Mouse (Mus musculus): ENCODE results near the gene A230050P20Rik. TPM values are rescaled to one million over a fixed set of nuclear protein-coding genes. Genes with fewer than 3 reads are reported as not detected.
"Not testable (repeated sequence)": the region's sequence is repeated elsewhere in the genome, so short reads cannot be mapped to it uniquely, and the experiment has no call there.

Gene A230050P20Rik
- polyA plus RNA-seq (2014; fragmentation: Nextera tagmentation; extraction: Ambion mirVana) = 6.1 and 7.8 TPM in 2 replicates

DNA sequence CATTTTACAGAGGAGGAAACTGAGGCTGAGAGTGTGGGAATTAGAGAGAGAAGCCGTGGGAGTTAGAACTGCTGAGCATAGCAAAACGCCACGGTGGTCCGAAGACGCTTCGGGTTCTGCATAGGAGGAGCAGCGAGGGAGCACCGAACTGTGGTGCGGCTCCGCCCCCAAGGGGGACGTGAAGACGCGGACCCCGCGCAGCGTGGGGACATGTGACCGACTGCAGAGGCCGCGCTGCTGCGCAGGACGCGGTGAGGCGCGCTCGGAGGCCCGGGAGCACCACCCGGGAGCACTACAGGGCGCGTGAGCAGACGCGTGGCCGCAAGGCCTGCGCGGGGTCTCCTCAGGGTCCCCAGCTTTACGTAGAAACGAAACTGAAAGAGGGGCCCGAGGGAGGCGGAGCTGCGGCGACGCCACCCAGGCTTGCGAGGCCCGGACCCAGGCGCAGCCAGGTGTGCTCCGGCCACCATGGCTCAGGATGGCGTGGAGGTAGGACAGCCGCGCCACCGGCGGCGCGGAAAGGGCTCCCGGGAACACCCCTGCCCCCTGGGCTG is at the start of gene A230050P20Rik:
Gene A230050P20Rik (plus strand): TSS at position 195 of the 554 bp plus-strand sequence.
- Histone ChIP-seq H3K9ac (ENCODE audit: low read depth, low read length) (peak within 1 kb of the TSS; percentile 14), H3K27me3 (ENCODE audit: control insufficient read depth, insufficient read depth, low read length) (peaks cover 33% of the 10 kb centered on the region)
- peak; percentile 58; the same call in 1 of the 2 replicates for ATAC-seq (ENCODE audit: low FRiP score, low TSS enrichment)

DNA sequence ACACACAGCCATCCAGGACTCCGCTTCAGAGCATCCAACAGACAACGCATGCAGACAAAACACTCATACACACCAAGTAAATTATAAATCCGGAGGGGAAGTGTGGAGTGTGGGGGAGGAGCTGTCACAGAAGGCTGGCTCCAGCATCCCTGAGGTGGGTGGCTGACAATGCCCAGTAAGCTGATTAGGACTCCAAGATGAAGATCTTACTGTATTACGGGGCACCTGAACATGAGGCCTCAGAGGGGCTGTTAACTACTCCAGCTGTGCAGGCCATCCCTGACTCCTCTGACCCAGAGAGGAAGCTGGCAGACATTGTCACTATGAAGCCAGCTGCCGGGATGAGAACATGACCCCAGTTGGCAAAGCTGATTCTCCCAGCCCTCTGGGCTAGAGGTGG is 48.4 kb upstream of the A230050P20Rik start:
- Histone ChIP-seq H3K36me3 (ENCODE audit: control insufficient read depth, insufficient read depth, low read length) (no peaks in the 10 kb centered on the region), H3K4me1 (ENCODE audit: control insufficient read depth, insufficient read depth, low read length) (0 out of 2 replicates have a peak, but pooled peaks cover under 1% of the 10 kb centered on the region), H3K4me2 (replicated peaks; ENCODE audit: low read depth, low read length) (no peak overlapping the region), H3K9ac (ENCODE audit: low read depth, low read length) (no peak overlapping the region), H3K27ac (ENCODE audit: low read depth, low read length) (no peak overlapping the region), H3K9me3 (ENCODE audit: control insufficient read depth, low read length) (no peaks in the 10 kb centered on the region), H3K4me3 (ENCODE audit: low read length) (no peak overlapping the region), H3K27me3 (ENCODE audit: control insufficient read depth, insufficient read depth, low read length) (no peaks in the 10 kb centered on the region)
- ATAC-seq (ENCODE audit: low FRiP score, low TSS enrichment) = no peak
- 64% methylated on average over 5 of the region's 5 CpGs for WGBS

More for the DNA sequence above, at the start of gene A230050P20Rik:
- Histone ChIP-seq H3K36me3 (ENCODE audit: control insufficient read depth, insufficient read depth, low read length) (no peaks in the 10 kb centered on the region), H3K9me3 (ENCODE audit: control insufficient read depth, low read length) (no peaks in the 10 kb centered on the region), H3K4me2 (replicated peaks; ENCODE audit: low read depth, low read length) (peak within 1 kb of the TSS; percentile 65), H3K27ac (ENCODE audit: low read depth, low read length) (no peak within 1 kb of the TSS), H3K4me1 (ENCODE audit: control insufficient read depth, insufficient read depth, low read length) (0 out of 2 replicates have a peak, but pooled peaks cover 3% of the 10 kb centered on the region), H3K4me3 (ENCODE audit: low read length) (peak within 1 kb of the TSS; percentile 50)
- 8% methylated on average over 53 of the region's 53 CpGs for WGBS

DNA sequence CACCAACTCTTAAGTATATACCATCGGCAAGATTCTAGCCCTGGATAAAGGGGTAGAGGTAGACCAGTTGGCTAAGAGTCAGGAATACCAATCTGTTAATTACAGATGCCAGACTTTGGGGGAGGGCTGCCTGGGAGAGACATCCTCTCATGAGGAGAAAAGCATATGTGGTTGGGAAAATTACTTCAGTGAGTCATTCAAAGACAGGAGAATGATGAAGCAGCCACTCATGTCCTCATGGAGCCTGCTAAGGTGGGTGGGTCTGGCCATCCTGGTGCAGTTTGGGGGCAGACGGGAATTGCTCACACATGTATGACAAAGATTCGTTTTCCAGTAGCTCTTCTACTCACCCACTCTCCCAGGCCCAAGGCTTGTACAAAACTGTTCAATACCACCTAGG is 45.6 kb upstream of the A230050P20Rik start:
- 85% methylated on average over 3 of the region's 3 CpGs for WGBS
- no peaks in the 10 kb centered on the region for H3K4me1 ChIP-seq (ENCODE audit: control insufficient read depth, insufficient read depth, low read length)
- H3K9ac ChIP-seq (ENCODE audit: low read depth, low read length) = no peak overlapping the region
- no peaks in the 10 kb centered on the region for H3K36me3 ChIP-seq (ENCODE audit: control insufficient read depth, insufficient read depth, low read length)
- H3K9me3 ChIP-seq (ENCODE audit: control insufficient read depth, low read length) = no peaks in the 10 kb centered on the region
- ATAC-seq (ENCODE audit: low FRiP score, low TSS enrichment) = no peak
- H3K27ac ChIP-seq (ENCODE audit: low read depth, low read length) = no peak overlapping the region
- H3K4me3 ChIP-seq (ENCODE audit: low read length) = no peak overlapping the region
- no peak overlapping the region for H3K4me2 ChIP-seq (replicated peaks; ENCODE audit: low read depth, low read length)
- no peaks in the 10 kb centered on the region for H3K27me3 ChIP-seq (ENCODE audit: control insufficient read depth, insufficient read depth, low read length)

DNA sequence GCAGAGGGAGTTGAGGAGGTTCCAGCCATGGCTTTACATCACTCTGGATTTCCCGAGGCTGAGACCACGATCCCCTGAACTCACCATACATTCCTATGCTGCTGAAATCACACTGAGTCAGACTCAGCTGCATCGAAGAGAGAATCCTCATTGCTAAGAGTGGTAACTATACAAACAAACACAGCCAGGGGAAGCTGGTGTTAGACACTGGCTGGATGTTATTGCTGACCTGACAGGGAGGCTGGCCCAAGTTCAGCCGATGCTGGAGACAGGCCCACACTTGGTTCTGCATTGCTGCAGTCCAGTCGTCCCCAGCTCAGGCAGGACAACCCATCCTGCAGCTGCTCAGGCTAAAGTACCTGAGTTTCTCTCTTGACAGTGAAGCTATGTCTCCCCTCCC is 42.7 kb upstream of the A230050P20Rik start:
- H3K4me2 ChIP-seq (replicated peaks; ENCODE audit: low read depth, low read length) = no peak overlapping the region
- H3K4me1 ChIP-seq (ENCODE audit: control insufficient read depth, insufficient read depth, low read length) = no peaks in the 10 kb centered on the region
- H3K27ac ChIP-seq (ENCODE audit: low read depth, low read length) = no peak overlapping the region
- H3K27me3 ChIP-seq (ENCODE audit: control insufficient read depth, insufficient read depth, low read length) = no peaks in the 10 kb centered on the region
- H3K36me3 ChIP-seq (ENCODE audit: control insufficient read depth, insufficient read depth, low read length) = no peaks in the 10 kb centered on the region
- 56% methylated on average over 5 of the region's 5 CpGs for WGBS
- no peaks in the 10 kb centered on the region for H3K9me3 ChIP-seq (ENCODE audit: control insufficient read depth, low read length)
- no peak overlapping the region for H3K4me3 ChIP-seq (ENCODE audit: low read length)
- no peak for ATAC-seq (ENCODE audit: low FRiP score, low TSS enrichment)
- no peak overlapping the region for H3K9ac ChIP-seq (ENCODE audit: low read depth, low read length)

DNA sequence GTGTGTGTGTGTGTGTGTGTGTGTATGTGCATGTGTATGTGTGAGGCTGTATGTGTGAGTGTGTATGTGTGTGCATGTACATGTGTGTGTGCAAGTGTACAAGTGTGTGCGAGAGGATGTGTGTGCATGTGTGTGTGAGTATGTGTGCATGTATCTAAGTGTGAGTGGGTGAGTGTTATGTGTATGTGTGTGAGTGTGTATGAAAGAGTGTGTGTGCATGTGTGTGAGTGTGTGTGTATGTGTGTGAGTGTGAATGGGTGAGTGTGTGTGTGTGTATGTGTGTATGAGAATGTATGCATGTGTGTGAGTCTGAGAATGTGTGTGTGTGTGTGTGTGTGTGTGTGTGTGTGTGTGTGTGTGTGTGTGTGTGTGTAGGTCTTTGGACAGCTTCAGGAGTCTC is 40.3 kb upstream of the A230050P20Rik start:
- no peak overlapping the region for H3K4me3 ChIP-seq (ENCODE audit: low read length)
- no peaks in the 10 kb centered on the region for H3K27me3 ChIP-seq (ENCODE audit: control insufficient read depth, insufficient read depth, low read length)
- 100% methylated on average over 1 of the region's 1 CpGs for WGBS
- no peak overlapping the region for H3K27ac ChIP-seq (ENCODE audit: low read depth, low read length)
- H3K9me3 ChIP-seq (ENCODE audit: control insufficient read depth, low read length) = no peaks in the 10 kb centered on the region
- H3K36me3 ChIP-seq (ENCODE audit: control insufficient read depth, insufficient read depth, low read length) = no peaks in the 10 kb centered on the region
- H3K4me2 ChIP-seq (replicated peaks; ENCODE audit: low read depth, low read length) = no peak overlapping the region
- no peaks in the 10 kb centered on the region for H3K4me1 ChIP-seq (ENCODE audit: control insufficient read depth, insufficient read depth, low read length)
- no peak overlapping the region for H3K9ac ChIP-seq (ENCODE audit: low read depth, low read length)
- ATAC-seq (ENCODE audit: low FRiP score, low TSS enrichment) = no peak

DNA sequence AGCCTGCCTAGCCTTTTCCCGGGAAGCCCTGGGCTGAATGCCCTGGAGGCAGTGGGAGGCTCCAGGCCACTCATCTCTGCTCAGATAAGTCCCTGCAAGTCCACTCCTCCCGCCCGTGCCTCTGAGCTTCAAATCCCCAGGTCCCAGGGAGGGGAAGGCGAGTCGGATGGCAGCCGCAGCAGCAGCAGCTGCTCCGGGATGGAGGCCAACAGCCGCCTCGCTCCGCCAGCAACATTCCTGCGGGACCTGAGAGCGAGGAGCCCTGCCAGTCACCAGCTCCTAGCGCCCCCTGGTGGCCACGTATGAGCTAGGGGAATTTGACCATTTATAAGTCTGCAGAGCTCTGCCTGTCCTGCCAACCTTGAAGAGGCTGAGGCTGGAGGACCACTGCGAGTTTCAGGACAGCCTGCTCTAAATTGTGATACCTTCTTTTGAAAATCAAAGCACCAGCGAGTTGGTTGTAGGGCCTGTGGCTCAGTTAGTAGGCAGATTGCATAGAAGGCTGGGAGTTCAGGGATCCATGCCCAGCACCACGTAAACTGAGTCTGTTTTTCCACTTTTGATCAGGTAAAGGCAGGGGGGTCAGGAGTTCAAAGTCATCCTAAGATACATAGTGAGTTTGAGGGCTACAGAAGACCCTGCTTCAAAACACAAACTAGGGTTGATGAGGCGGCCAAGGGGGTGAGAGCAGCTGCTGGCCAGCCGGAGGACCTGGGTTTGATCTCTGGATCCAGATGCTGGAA is 37.4 kb upstream of the A230050P20Rik start:
- Histone ChIP-seq H3K4me3 (ENCODE audit: low read length) (no peak overlapping the region), H3K27ac (ENCODE audit: low read depth, low read length) (peak overlapping the region; percentile 30; the same call in 1 of the 2 replicates), H3K4me1 (ENCODE audit: control insufficient read depth, insufficient read depth, low read length) (no peaks in the 10 kb centered on the region), H3K36me3 (ENCODE audit: control insufficient read depth, insufficient read depth, low read length) (no peaks in the 10 kb centered on the region), H3K27me3 (ENCODE audit: control insufficient read depth, insufficient read depth, low read length) (no peaks in the 10 kb centered on the region), H3K9ac (ENCODE audit: low read depth, low read length) (no peak overlapping the region), H3K9me3 (ENCODE audit: control insufficient read depth, low read length) (no peaks in the 10 kb centered on the region), H3K4me2 (replicated peaks; ENCODE audit: low read depth, low read length) (no peak overlapping the region)
- 15% methylated on average over 19 of the region's 19 CpGs for WGBS
- peak; percentile 91 for ATAC-seq (ENCODE audit: low FRiP score, low TSS enrichment)

DNA sequence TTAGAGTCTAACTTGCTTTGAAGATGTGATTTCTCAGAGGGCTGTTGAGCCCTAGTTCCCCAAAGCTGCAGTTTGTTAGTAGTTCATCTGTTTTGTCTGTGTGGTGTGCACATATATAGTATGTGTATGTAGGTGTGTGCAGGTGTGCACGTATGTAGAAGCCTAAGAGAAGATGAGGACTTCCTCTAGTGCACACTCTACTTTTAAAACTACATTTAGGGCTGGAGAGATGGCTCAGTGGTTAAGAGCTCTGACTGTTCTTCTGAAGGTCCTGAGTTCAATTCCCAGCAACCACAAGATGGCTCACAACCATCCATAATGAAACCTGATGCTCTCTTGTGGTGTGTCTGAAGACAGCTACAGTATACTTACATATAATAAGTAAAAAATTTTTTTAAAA is 33.6 kb upstream of the A230050P20Rik start:
- ATAC-seq (ENCODE audit: low FRiP score, low TSS enrichment) = no peak
- Histone ChIP-seq H3K27ac (ENCODE audit: low read depth, low read length) (no peak overlapping the region), H3K27me3 (ENCODE audit: control insufficient read depth, insufficient read depth, low read length) (no peaks in the 10 kb centered on the region), H3K4me1 (ENCODE audit: control insufficient read depth, insufficient read depth, low read length) (no peaks in the 10 kb centered on the region), H3K4me3 (ENCODE audit: low read length) (no peak overlapping the region), H3K4me2 (replicated peaks; ENCODE audit: low read depth, low read length) (no peak overlapping the region), H3K36me3 (ENCODE audit: control insufficient read depth, insufficient read depth, low read length) (no peaks in the 10 kb centered on the region), H3K9ac (ENCODE audit: low read depth, low read length) (no peak overlapping the region), H3K9me3 (ENCODE audit: control insufficient read depth, low read length) (no peaks in the 10 kb centered on the region)
- 68% methylated on average over 1 of the region's 1 CpGs for WGBS

DNA sequence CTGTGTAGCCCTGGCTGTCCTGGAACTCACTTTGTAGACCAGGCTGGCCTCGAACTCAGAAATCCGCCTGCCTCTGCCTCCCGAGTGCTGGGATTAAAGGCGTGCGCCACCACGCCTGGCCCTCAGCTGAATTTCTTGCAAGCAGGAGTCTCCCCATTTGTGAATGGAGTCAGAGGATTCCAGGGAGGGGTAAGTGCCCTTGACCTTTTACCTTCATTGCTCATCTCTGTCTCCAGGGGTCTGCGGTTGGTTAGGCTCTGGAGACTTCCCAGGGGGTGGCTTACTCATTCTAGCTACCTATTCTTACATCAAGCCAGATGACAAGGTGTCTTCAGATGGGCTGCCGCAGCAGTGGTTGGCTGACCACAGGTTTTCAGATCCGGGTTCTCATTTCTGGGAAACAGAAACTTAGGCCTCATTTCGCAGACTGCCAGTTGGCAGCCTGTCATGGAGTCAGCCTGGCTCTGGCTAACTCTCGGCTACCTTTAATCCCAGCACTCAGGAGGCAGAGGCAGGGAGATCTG is 32.9 kb upstream of the A230050P20Rik start:
- not testable (repeated sequence) for H3K27me3 ChIP-seq (ENCODE audit: control insufficient read depth, insufficient read depth, low read length); H3K36me3 ChIP-seq (ENCODE audit: control insufficient read depth, insufficient read depth, low read length); H3K27ac ChIP-seq (ENCODE audit: low read depth, low read length); H3K4me3 ChIP-seq (ENCODE audit: low read length); H3K9me3 ChIP-seq (ENCODE audit: control insufficient read depth, low read length); H3K4me2 ChIP-seq (replicated peaks; ENCODE audit: low read depth, low read length); H3K4me1 ChIP-seq (ENCODE audit: control insufficient read depth, insufficient read depth, low read length); ATAC-seq (ENCODE audit: low FRiP score, low TSS enrichment); H3K9ac ChIP-seq (ENCODE audit: low read depth, low read length)
- WGBS = 89% methylated on average over 10 of the region's 11 CpGs

All from kidney, embryonic 14.5 days (tissue).